Mouse (Mus musculus): ENCODE results near the gene Lmnb2.
A peak's percentile ranks its signal among the peaks of the same experiment; 100 is the strongest.

Gene Lmnb2

GRCm38 (mm10) chr10:80897861-80898510 is 20.1 kb downstream of the Lmnb2 start:
- no peak for DNase-seq

GRCm38 (mm10) chr10:80896581-80897485 is 21.2 kb downstream of the Lmnb2 start:
- no peak for DNase-seq

- DNase-seq: no peak
Measured at GRCm38 (mm10) chr10:80895697-80896096, 22.3 kb downstream of the Lmnb2 start.

GRCm38 (mm10) chr10:80895100-80895499 is 22.9 kb downstream of the Lmnb2 start:
- no peak for DNase-seq

GRCm38 (mm10) chr10:80887181-80887580 is 30.9 kb downstream of the Lmnb2 start:
- DNase-seq: peak; percentile 41 to 71

GRCm38 (mm10) chr10:80881301-80881700 is 36.7 kb downstream of the Lmnb2 start:
- DNase-seq: peak; percentile 72 to 84

- DNase-seq: no peak
Measured at GRCm38 (mm10) chr10:80880901-80881300, 37.1 kb downstream of the Lmnb2 start.

GRCm38 (mm10) chr10:80880131-80880641 is 37.9 kb downstream of the Lmnb2 start:
- peak in 1 of 2 experiments; percentile 77 for DNase-seq

- no peak for DNase-seq
Measured at GRCm38 (mm10) chr10:80876594-80876993, 41.5 kb downstream of the Lmnb2 start.

GRCm38 (mm10) chr10:80876028-80876427 is 42.0 kb downstream of the Lmnb2 start:
- peak in 1 of 2 experiments; percentile 68 for DNase-seq

GRCm38 (mm10) chr10:80874035-80874434 is 44.0 kb downstream of the Lmnb2 start:
- DNase-seq: no peak

- no peak for DNase-seq
Measured at GRCm38 (mm10) chr10:80871581-80871980, 46.5 kb downstream of the Lmnb2 start, which contains the start of gene Tmprss9. Tmprss9 (plus strand) TSS chr10:80871848.

GRCm38 (mm10) chr10:80870993-80871392 is 47.1 kb downstream of the Lmnb2 start:
- DNase-seq: no peak

GRCm38 (mm10) chr10:80864446-80864845 is 53.6 kb downstream of the Lmnb2 start:
- DNase-seq: no peak

- DNase-seq: no peak
Measured at GRCm38 (mm10) chr10:80862305-80862704, 55.7 kb downstream of the Lmnb2 start.

- DNase-seq: no peak
Measured at GRCm38 (mm10) chr10:80858350-80858935, 59.6 kb downstream of the Lmnb2 start.

- no peak for DNase-seq
Measured at GRCm38 (mm10) chr10:80857848-80858247, 60.2 kb downstream of the Lmnb2 start.

- no peak for DNase-seq
Measured at GRCm38 (mm10) chr10:80857386-80857785, 60.7 kb downstream of the Lmnb2 start.

- no peak for DNase-seq
Measured at GRCm38 (mm10) chr10:80856908-80857307, 61.1 kb downstream of the Lmnb2 start.

- DNase-seq: no peak
Measured at GRCm38 (mm10) chr10:80856267-80856666, 61.8 kb downstream of the Lmnb2 start.

GRCm38 (mm10) chr10:80855749-80856073 is 62.3 kb downstream of the Lmnb2 start:
- DNase-seq: peak in 1 of 2 experiments; percentile 16

GRCm38 (mm10) chr10:80854913-80855748 is 62.9 kb downstream of the Lmnb2 start, which contains the start of the genes Lsm7 and Sppl2b:
Lsm7 (minus strand) TSS chr10:80855209.
Sppl2b (plus strand) TSS chr10:80855275.
- peak; percentile 98 to 99 for DNase-seq
